Mouse (Mus musculus): ENCODE results near the gene Tacr3. TPM values are rescaled to one million over a fixed set of nuclear protein-coding genes. Genes with fewer than 3 reads are reported as not detected.

The Tacr3 gene
- not detected for polyA plus RNA-seq (2015; fragmentation: Illumina TruSeq; extraction: RNeasy Lipid Tissue Mini Kit (QIAGEN cat#74804); ENCODE audit: insufficient read depth, low read depth, low replicate concordance)

GRCm38 (mm10) chr3:134828875-134829530 is at the start of gene Tacr3:
Tacr3 (plus strand) TSS chr3:134829007.

